Mouse (Mus musculus): ENCODE data around the gene Meis1.

The Meis1 gene

GRCm38 (mm10) chr11:18866198-18866836 lies 152.5 kb downstream of the Meis1 start:
- in situ Hi-C loops (cut with MboI, MseI) = no loop called here

GRCm38 (mm10) chr11:18850772-18851171 lies 168.0 kb downstream of the Meis1 start:
- in situ Hi-C loops (cut with MboI, MseI) = no loop called here

GRCm38 (mm10) chr11:18847650-18848049 lies 171.1 kb downstream of the Meis1 start:
- in situ Hi-C loops (cut with MboI, MseI) = loop anchor here in 1 of 2 experiments (25.0 kb wide), 1 partner anchor 960 kb away; no protein-coding TSS in a partner anchor

GRCm38 (mm10) chr11:18846472-18846871 lies 172.3 kb downstream of the Meis1 start:
- in situ Hi-C loops (cut with MboI, MseI) = loop anchor here in 1 of 2 experiments (25.0 kb wide), 1 partner anchor 959 kb away; no protein-coding TSS in a partner anchor

GRCm38 (mm10) chr11:18845900-18846299 lies 172.9 kb downstream of the Meis1 start:
- in situ Hi-C loops (cut with MboI, MseI) = loop anchor here in 1 of 2 experiments (25.0 kb wide), 1 partner anchor 959 kb away; no protein-coding TSS in a partner anchor

GRCm38 (mm10) chr11:18845466-18845865 lies 173.3 kb downstream of the Meis1 start:
- in situ Hi-C loops (cut with MboI, MseI) = loop anchor here in 1 of 2 experiments (25.0 kb wide), 1 partner anchor 958 kb away; no protein-coding TSS in a partner anchor

GRCm38 (mm10) chr11:18830087-18830486 lies 188.7 kb downstream of the Meis1 start:
- in situ Hi-C loops (cut with MboI, MseI) = loop anchor here in 1 of 2 experiments (25.0 kb wide), 1 partner anchor 943 kb away; no protein-coding TSS in a partner anchor
